Mouse (Mus musculus): ENCODE data around the gene Cfi.

DNA sequence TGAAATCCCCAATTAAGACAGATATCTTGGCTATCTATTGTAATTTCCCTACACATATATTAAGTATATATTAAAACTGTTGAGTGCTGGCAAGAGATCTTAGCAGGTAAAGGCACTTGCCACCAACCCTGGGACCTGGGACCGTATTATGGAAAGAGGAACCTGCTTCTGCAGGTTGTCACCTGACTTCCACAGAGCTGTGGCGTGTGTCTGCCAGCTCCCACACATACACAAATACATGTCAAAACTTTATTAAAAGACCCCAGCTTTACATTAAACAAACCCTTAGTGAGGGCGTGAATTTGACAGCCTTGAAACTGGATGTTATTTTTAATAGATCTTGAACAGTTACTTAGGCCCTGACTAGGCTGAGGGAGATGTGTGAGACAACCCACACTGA is 67.7 kb downstream of the Cfi start:
- TF ChIP-seq CTCF (IDR thresholded peaks at IDR 0.05; ENCODE audit: control insufficient read depth, insufficient read depth, insufficient read length) (no peak), USF1 (IDR thresholded peaks at IDR 0.05; ENCODE audit: low read depth) (no peak), MAX (IDR thresholded peaks at IDR 0.05) (no peak)

Data from C2C12 (cell line).